Mouse (Mus musculus) C2C12 (cell line): Measurements from ENCODE around the gene Rcor3.

ENCODE experiments used
- CEBPB ChIP-seq: IDR thresholded peaks from one replicate; pipeline ENCODE4 v1.6.1; 2011; ENCODE audit warnings: low read depth, mild to moderate bottlenecking, control low read depth, moderate library complexity
- CTCF ChIP-seq: IDR thresholded peaks from one replicate; pipeline ENCODE4 v1.5.1; 2011; ENCODE audit not compliant: control insufficient read depth, insufficient read depth, insufficient read length
- FOSL1 ChIP-seq: IDR thresholded peaks from one replicate; pipeline ENCODE4 v1.8.0; 2011; ENCODE audit warnings: mild to moderate bottlenecking, low read length; ENCODE audit not compliant: poor library complexity, insufficient read depth, severe bottlenecking
- MAX ChIP-seq: IDR thresholded peaks from one replicate; pipeline ENCODE4 v1.6.1; 2011; ENCODE audit warnings: mild to moderate bottlenecking, control low read depth
- MYOD1 ChIP-seq: IDR thresholded peaks from one replicate; pipeline ENCODE4 v1.6.1; 2011; ENCODE audit warnings: low read depth; ENCODE audit not compliant: control insufficient read depth, insufficient read length
- USF1 ChIP-seq: IDR thresholded peaks from one replicate; pipeline ENCODE4 v1.6.1; 2011; ENCODE audit warnings: low read depth, mild to moderate bottlenecking, control low read depth, moderate library complexity

DNA sequence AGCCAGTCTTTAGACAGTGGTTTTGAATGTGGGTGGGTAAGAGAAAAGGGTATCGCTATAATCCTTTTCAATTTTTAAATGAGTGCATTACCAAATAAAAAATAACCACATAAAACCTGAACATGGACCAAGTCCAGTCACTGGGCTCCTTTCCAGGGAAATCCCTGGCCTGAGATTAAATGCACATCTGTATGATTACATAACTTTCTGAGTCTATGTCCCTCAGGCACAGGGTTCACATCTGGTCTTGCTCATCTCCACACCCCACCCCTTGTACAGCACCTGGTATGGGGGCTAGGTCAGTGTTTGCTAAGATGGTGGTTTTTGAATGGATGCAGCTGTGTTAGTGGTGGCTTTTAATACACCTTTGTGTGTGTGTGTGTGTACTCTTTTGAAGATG lies 65.4 kb downstream of the Rcor3 start:
- TF ChIP-seq MAX (no peak), CTCF (no peak), USF1 (no peak), CEBPB (no peak), MYOD1 (no peak), FOSL1 (no peak)
